Mouse (Mus musculus): ENCODE data around the gene Gm10401.

Gm10401 gene

GRCm38 (mm10) chr5:115071096-115071901 lies 26.8 kb downstream of the Gm10401 start:
- no peak for DNase-seq (ENCODE audit: extremely low spot score, low spot score)

GRCm38 (mm10) chr5:115070457-115070856 lies 27.6 kb downstream of the Gm10401 start:
- no peak for DNase-seq (ENCODE audit: extremely low spot score, low spot score)

GRCm38 (mm10) chr5:115069611-115070010 lies 28.5 kb downstream of the Gm10401 start:
- DNase-seq (ENCODE audit: extremely low spot score, low spot score): no peak

- no peak for DNase-seq (ENCODE audit: extremely low spot score, low spot score)
These were observed 29.2 kb downstream of the Gm10401 start for GRCm38 (mm10) chr5:115068671-115069421.

- DNase-seq (ENCODE audit: extremely low spot score, low spot score): no peak
These were observed 31.9 kb downstream of the Gm10401 start for GRCm38 (mm10) chr5:115066245-115066644.

- DNase-seq (ENCODE audit: extremely low spot score, low spot score): no peak
These were observed 34.7 kb downstream of the Gm10401 start for GRCm38 (mm10) chr5:115063391-115063790.

- no peak for DNase-seq (ENCODE audit: extremely low spot score, low spot score)
These were observed 35.5 kb downstream of the Gm10401 start for GRCm38 (mm10) chr5:115062566-115062965.

GRCm38 (mm10) chr5:115060977-115061376 lies 37.1 kb downstream of the Gm10401 start:
- no peak for DNase-seq (ENCODE audit: extremely low spot score, low spot score)

GRCm38 (mm10) chr5:115060067-115060695 lies 37.9 kb downstream of the Gm10401 start:
- no peak for DNase-seq (ENCODE audit: extremely low spot score, low spot score)

- DNase-seq (ENCODE audit: extremely low spot score, low spot score): no peak
These were observed 39.4 kb downstream of the Gm10401 start for GRCm38 (mm10) chr5:115058584-115059297.

- DNase-seq (ENCODE audit: extremely low spot score, low spot score): no peak
These were observed 40.9 kb downstream of the Gm10401 start for GRCm38 (mm10) chr5:115057153-115057552.

- DNase-seq (ENCODE audit: extremely low spot score, low spot score): no peak
These were observed 42.7 kb downstream of the Gm10401 start for GRCm38 (mm10) chr5:115055418-115055817.

GRCm38 (mm10) chr5:115053791-115054396 lies 44.2 kb downstream of the Gm10401 start:
- DNase-seq (ENCODE audit: extremely low spot score, low spot score): no peak

GRCm38 (mm10) chr5:115052546-115052945 lies 45.5 kb downstream of the Gm10401 start:
- DNase-seq (ENCODE audit: extremely low spot score, low spot score): no peak

- DNase-seq (ENCODE audit: extremely low spot score, low spot score): no peak
These were observed 47.3 kb downstream of the Gm10401 start for GRCm38 (mm10) chr5:115050776-115051175.

- no peak for DNase-seq (ENCODE audit: extremely low spot score, low spot score)
These were observed 48.4 kb downstream of the Gm10401 start for GRCm38 (mm10) chr5:115049692-115050091.

Measured in neural tube, embryonic 10.5 days (tissue).